Mouse (Mus musculus): ENCODE measurements around the gene Ablim1.

GRCm38 (mm10) chr19:57134654-57135348 is 179.9 kb downstream of the Ablim1 start:
- TF ChIP-seq EP300 (IDR thresholded peaks at IDR 0.05; ENCODE audit: insufficient read depth, low read depth, low read length) (no peak), CTCF (IDR thresholded peaks at IDR 0.05; ENCODE audit: low read depth, low read length) (no peak)
